Mouse (Mus musculus) yolk sac, embryonic 10.5 days (tissue): ENCODE measurements at regions not wholly inside any gene's neighbourhood (a gene's known extent, or its start where the extent isn't known, plus 50 kb on each side); places are given as distances from the start of the nearest gene placed in this dataset.
"Not testable (repeated sequence)": the region's sequence is repeated elsewhere in the genome, so short reads cannot be mapped to it uniquely, and the experiment has no call there.

ENCODE experiments used
- DNase-seq: peaks from one replicate; pipeline ENCODE4 v3.0.0-alpha.2; 2017; ENCODE audit warnings: low spot score

- DNase-seq, result no peak
Observed at GRCm38 (mm10) chr5:74829003-74829402, 126.3 kb upstream of the Lnx1 start.

- no peak for DNase-seq
Observed at GRCm38 (mm10) chr5:74827944-74828343, 125.2 kb upstream of the Lnx1 start.

GRCm38 (mm10) chr5:74825517-74826254, 123.0 kb upstream of the Lnx1 start:
- no peak for DNase-seq

GRCm38 (mm10) chr5:74823719-74824118, 121.0 kb upstream of the Lnx1 start:
- DNase-seq, result no peak

GRCm38 (mm10) chr5:74821969-74822368, 119.3 kb upstream of the Lnx1 start:
- no peak for DNase-seq

- DNase-seq, result no peak
Observed at GRCm38 (mm10) chr5:74816523-74816922, 113.8 kb upstream of the Lnx1 start.

GRCm38 (mm10) chr5:74813396-74813795, 110.7 kb upstream of the Lnx1 start:
- DNase-seq, result no peak

GRCm38 (mm10) chr5:74811046-74811445, 108.3 kb upstream of the Lnx1 start:
- no peak for DNase-seq

GRCm38 (mm10) chr5:74807581-74808221, 105.0 kb upstream of the Lnx1 start:
- DNase-seq, result no peak

- no peak for DNase-seq
Observed at GRCm38 (mm10) chr5:74801946-74802345, 99.2 kb upstream of the Lnx1 start.

- DNase-seq, result no peak
Observed at GRCm38 (mm10) chr5:74800351-74800750, 97.6 kb upstream of the Lnx1 start.

- DNase-seq, result peak; percentile 55
Observed at GRCm38 (mm10) chr5:74796421-74797067, 93.8 kb upstream of the Lnx1 start.

GRCm38 (mm10) chr5:74794726-74795125, 92.0 kb upstream of the Lnx1 start:
- DNase-seq, result no peak

GRCm38 (mm10) chr5:74793431-74793830, 90.7 kb upstream of the Lnx1 start:
- no peak for DNase-seq

- peak; percentile 5 for DNase-seq
Observed at GRCm38 (mm10) chr5:74792936-74793335, 90.2 kb upstream of the Lnx1 start.

- peak; percentile 74 for DNase-seq
Observed at GRCm38 (mm10) chr5:74792301-74792700, 89.6 kb upstream of the Lnx1 start.

GRCm38 (mm10) chr5:74790501-74790900, 87.8 kb upstream of the Lnx1 start:
- not testable (repeated sequence) for DNase-seq

- DNase-seq, result no peak
Observed at GRCm38 (mm10) chr5:74783906-74784305, 81.2 kb upstream of the Lnx1 start.

GRCm38 (mm10) chr5:74778076-74778465, 75.4 kb upstream of the Lnx1 start:
- DNase-seq, result no peak

- no peak for DNase-seq
Observed at GRCm38 (mm10) chr5:74777381-74778075, 74.8 kb upstream of the Lnx1 start.

- DNase-seq, result no peak
Observed at GRCm38 (mm10) chr5:74776081-74776480, 73.4 kb upstream of the Lnx1 start.

GRCm38 (mm10) chr5:74775596-74775995, 72.9 kb upstream of the Lnx1 start:
- no peak for DNase-seq
